Mouse (Mus musculus): ENCODE measurements at regions not wholly inside any gene's neighbourhood (a gene's known extent, or its start where the extent isn't known, plus 50 kb on each side); places are given as distances from the start of the nearest gene placed in this dataset.

DNA sequence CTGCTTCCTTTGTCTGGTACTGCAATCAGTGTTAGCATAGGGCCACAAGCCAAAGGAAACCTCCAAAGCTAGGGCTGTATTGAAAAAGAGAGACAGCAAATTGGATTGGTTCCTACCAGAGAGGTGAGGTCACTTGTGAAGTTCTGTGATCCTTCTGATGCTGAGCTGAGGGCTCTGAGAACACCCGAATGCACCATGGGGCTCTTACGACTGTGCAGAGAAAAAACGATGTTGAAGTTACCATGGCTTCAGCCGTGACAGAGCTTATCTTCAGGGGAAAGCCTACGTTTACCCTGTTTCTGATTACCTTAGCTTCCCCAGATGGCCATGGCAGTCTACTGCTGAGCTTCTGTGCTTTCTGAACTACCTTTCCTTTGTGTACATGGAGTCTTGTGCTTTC, 53.9 kb upstream of the Fmo9 start:
- WGBS, result 61% methylated on average over 5 of the region's 5 CpGs
- Histone ChIP-seq H3K4me3 (replicated peaks; ENCODE audit: control insufficient read depth, low read depth, low read length) (no peak overlapping the region), H3K4me1 (ENCODE audit: control insufficient read depth, insufficient read depth, low read length) (no peaks in the 10 kb centered on the region), H3K27ac (ENCODE audit: control insufficient read depth, insufficient read depth, low read depth, low read length, poor library complexity) (no peak overlapping the region)
- TF ChIP-seq POLR2A (IDR thresholded peaks at IDR 0.05; ENCODE audit: borderline replicate concordance, control insufficient read depth, low read depth, low read length), result no peak

GRCm38 (mm10) chr1:166738029-166738428, 56.4 kb upstream of the Fmo9 start:
- TF ChIP-seq CTCF (IDR thresholded peaks at IDR 0.05; ENCODE audit: control insufficient read depth, insufficient read depth, low read length) (peak; percentile 45; the same call in 1 of the 2 replicates), POLR2A (IDR thresholded peaks at IDR 0.05; ENCODE audit: borderline replicate concordance, control insufficient read depth, low read depth, low read length) (no peak)
- no peak overlapping the region for H3K27ac ChIP-seq (ENCODE audit: control insufficient read depth, insufficient read depth, low read depth, low read length, poor library complexity)
- no peaks in the 10 kb centered on the region for H3K4me1 ChIP-seq (ENCODE audit: control insufficient read depth, insufficient read depth, low read length)
- H3K4me3 ChIP-seq (replicated peaks; ENCODE audit: control insufficient read depth, low read depth, low read length), result no peak overlapping the region
- 2% methylated on average over 2 of the region's 2 CpGs for WGBS

DNA sequence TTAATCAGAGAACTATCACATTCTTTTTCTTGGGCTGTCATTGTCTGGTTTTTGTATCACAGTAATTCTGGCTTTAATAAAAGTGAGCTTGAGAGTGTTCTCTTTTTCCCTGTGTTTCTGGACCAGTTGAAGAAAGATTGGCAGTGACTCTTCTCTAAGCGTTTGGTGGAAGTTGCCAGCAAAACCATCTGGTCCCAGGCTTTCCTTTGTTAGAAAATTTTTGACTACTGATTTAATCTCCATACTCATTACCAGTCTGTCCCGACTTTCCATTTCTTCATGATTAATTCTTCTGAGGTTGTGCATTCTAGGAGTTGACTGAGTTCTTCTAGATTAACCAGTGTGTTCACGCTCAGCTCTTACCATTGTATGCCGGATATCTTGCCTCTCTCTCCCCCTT, 68.6 kb upstream of the Fmo9 start:
- Histone ChIP-seq H3K4me1 (ENCODE audit: control insufficient read depth, insufficient read depth, low read length) (no peaks in the 10 kb centered on the region), H3K27ac (ENCODE audit: control insufficient read depth, insufficient read depth, low read depth, low read length, poor library complexity) (no peak overlapping the region), H3K4me3 (replicated peaks; ENCODE audit: control insufficient read depth, low read depth, low read length) (no peak overlapping the region)
- WGBS, result 83% methylated on average over 4 of the region's 4 CpGs
- TF ChIP-seq CTCF (IDR thresholded peaks at IDR 0.05; ENCODE audit: control insufficient read depth, insufficient read depth, low read length), result no peak
- TF ChIP-seq POLR2A (IDR thresholded peaks at IDR 0.05; ENCODE audit: borderline replicate concordance, control insufficient read depth, low read depth, low read length), result no peak

- TF ChIP-seq CTCF (IDR thresholded peaks at IDR 0.05; ENCODE audit: control insufficient read depth, insufficient read depth, low read length), result no peak
- TF ChIP-seq POLR2A (IDR thresholded peaks at IDR 0.05; ENCODE audit: borderline replicate concordance, control insufficient read depth, low read depth, low read length), result no peak
- H3K4me1 ChIP-seq (ENCODE audit: control insufficient read depth, insufficient read depth, low read length), result no peaks in the 10 kb centered on the region
- WGBS, result 72% methylated on average over 4 of the region's 4 CpGs
- no peak overlapping the region for H3K27ac ChIP-seq (ENCODE audit: control insufficient read depth, insufficient read depth, low read depth, low read length, poor library complexity)
- no peak overlapping the region for H3K4me3 ChIP-seq (replicated peaks; ENCODE audit: control insufficient read depth, low read depth, low read length)
Measured at GRCm38 (mm10) chr1:166750777-166751176, 69.1 kb upstream of the Fmo9 start.

- WGBS, result 89% methylated on average over 3 of the region's 3 CpGs
Measured at GRCm38 (mm10) chr1:166751436-166751835, 69.8 kb upstream of the Fmo9 start.

DNA sequence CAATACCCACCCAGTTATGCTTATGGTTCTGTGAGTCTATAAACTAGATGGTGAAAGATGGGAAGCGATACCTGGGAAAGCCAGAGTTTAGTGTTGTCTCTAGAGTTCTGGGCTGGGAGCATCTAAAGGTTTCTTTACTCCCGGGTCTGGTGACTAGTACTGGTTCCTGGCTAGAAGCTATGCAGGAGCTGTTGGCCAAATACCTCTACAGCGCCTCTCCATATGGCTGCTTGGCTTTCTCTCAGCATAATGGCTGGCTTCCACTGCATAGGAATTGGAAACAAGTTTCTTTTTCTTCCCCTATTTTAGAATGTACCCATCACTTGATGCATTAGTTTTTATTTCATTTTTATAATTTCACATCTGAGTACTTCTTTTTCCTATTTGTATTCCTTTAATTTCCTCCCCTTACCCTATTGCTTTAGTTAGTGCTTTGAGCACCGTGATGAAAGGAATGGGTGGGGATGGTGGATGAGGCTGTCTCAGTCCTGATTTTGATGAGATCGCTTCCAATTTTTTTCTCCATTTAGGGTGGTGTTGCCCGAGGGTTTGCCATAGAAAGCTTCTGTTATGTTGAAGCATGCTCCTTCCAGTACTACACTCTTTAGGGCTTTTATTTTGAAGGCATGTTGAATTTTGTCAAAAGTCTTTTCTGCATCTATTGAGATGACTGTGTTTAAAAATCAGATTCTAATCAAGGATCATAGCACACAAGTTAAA, 71.5 kb upstream of the Fmo9 start:
- WGBS, result 78% methylated on average over 6 of the region's 6 CpGs
- Histone ChIP-seq H3K4me1 (ENCODE audit: control insufficient read depth, insufficient read depth, low read length) (no peaks in the 10 kb centered on the region), H3K27ac (ENCODE audit: control insufficient read depth, insufficient read depth, low read depth, low read length, poor library complexity) (no peak overlapping the region), H3K4me3 (replicated peaks; ENCODE audit: control insufficient read depth, low read depth, low read length) (no peak overlapping the region)
- TF ChIP-seq CTCF (IDR thresholded peaks at IDR 0.05; ENCODE audit: control insufficient read depth, insufficient read depth, low read length) (no peak), POLR2A (IDR thresholded peaks at IDR 0.05; ENCODE audit: borderline replicate concordance, control insufficient read depth, low read depth, low read length) (no peak)

More at GRCm38 (mm10) chr1:166751436-166751835, 69.8 kb upstream of the Fmo9 start:
- H3K4me1 ChIP-seq (ENCODE audit: control insufficient read depth, insufficient read depth, low read length), result no peaks in the 10 kb centered on the region
- no peak overlapping the region for H3K27ac ChIP-seq (ENCODE audit: control insufficient read depth, insufficient read depth, low read depth, low read length, poor library complexity)
- no peak overlapping the region for H3K4me3 ChIP-seq (replicated peaks; ENCODE audit: control insufficient read depth, low read depth, low read length)
- TF ChIP-seq CTCF (IDR thresholded peaks at IDR 0.05; ENCODE audit: control insufficient read depth, insufficient read depth, low read length) (no peak), POLR2A (IDR thresholded peaks at IDR 0.05; ENCODE audit: borderline replicate concordance, control insufficient read depth, low read depth, low read length) (no peak)

DNA sequence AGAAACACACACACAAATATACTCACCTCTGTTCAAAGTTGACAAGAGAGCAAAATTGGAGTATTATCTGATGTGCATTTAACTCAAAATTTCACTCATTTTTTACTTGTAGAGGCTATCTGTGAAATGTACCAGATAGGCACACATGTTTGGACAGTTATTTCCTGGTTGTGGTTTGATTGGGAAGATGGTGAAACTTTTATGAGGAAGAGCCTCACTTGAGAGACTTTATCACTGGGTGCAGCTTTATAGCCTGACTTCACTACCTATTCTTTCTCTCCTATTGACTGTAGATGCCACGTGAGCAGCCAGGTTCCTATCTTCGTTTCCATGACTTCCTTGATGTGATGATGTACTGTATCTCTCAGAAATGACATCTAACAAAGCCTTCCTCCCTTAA, 77.3 kb upstream of the Fmo9 start:
- TF ChIP-seq POLR2A (IDR thresholded peaks at IDR 0.05; ENCODE audit: borderline replicate concordance, control insufficient read depth, low read depth, low read length), result no peak

DNA sequence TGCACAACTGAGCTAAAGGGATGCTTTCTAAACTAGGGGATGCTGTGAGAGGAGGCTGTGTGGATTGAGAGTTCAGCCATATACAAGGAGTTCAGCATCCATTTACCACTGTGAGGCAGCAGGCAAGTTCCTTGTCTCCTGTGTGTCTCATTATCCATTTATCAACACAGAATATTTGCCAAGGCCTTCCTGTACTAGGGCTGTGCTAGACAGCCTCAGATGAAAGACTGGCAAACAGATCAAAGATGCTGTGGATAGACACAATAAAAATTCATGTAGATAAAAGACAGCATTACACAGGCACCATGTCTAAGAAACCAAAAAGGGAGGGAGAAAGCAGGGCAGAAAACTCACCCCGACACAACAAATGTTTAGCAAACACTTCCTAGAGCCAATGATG, 91.5 kb upstream of the Fmo9 start:
- no peak overlapping the region for H3K4me3 ChIP-seq (replicated peaks; ENCODE audit: control insufficient read depth, low read depth, low read length)
- TF ChIP-seq POLR2A (IDR thresholded peaks at IDR 0.05; ENCODE audit: borderline replicate concordance, control insufficient read depth, low read depth, low read length), result no peak
- TF ChIP-seq CTCF (IDR thresholded peaks at IDR 0.05; ENCODE audit: control insufficient read depth, insufficient read depth, low read length), result no peak
- no peaks in the 10 kb centered on the region for H3K4me1 ChIP-seq (ENCODE audit: control insufficient read depth, insufficient read depth, low read length)
- 87% methylated on average over 1 of the region's 1 CpGs for WGBS
- H3K27ac ChIP-seq (ENCODE audit: control insufficient read depth, insufficient read depth, low read depth, low read length, poor library complexity), result no peak overlapping the region

More for the DNA sequence above, 77.3 kb upstream of the Fmo9 start:
- no peak overlapping the region for H3K4me3 ChIP-seq (replicated peaks; ENCODE audit: control insufficient read depth, low read depth, low read length)
- no peaks in the 10 kb centered on the region for H3K4me1 ChIP-seq (ENCODE audit: control insufficient read depth, insufficient read depth, low read length)
- 20% methylated on average over 2 of the region's 2 CpGs for WGBS
- H3K27ac ChIP-seq (ENCODE audit: control insufficient read depth, insufficient read depth, low read depth, low read length, poor library complexity), result no peak overlapping the region

GRCm38 (mm10) chr1:166782106-166782505, 100.5 kb upstream of the Fmo9 start:
- WGBS, result 60% methylated on average over 1 of the region's 1 CpGs
- H3K4me1 ChIP-seq (ENCODE audit: control insufficient read depth, insufficient read depth, low read length), result no peaks in the 10 kb centered on the region
- no peak overlapping the region for H3K27ac ChIP-seq (ENCODE audit: control insufficient read depth, insufficient read depth, low read depth, low read length, poor library complexity)
- TF ChIP-seq CTCF (IDR thresholded peaks at IDR 0.05; ENCODE audit: control insufficient read depth, insufficient read depth, low read length), result peak; percentile 36; the same call in 1 of the 2 replicates
- no peak for TF ChIP-seq POLR2A (IDR thresholded peaks at IDR 0.05; ENCODE audit: borderline replicate concordance, control insufficient read depth, low read depth, low read length)
- no peak overlapping the region for H3K4me3 ChIP-seq (replicated peaks; ENCODE audit: control insufficient read depth, low read depth, low read length)
